Mouse (Mus musculus) forelimb bud, embryonic 11.5 days (tissue): ENCODE measurements at regions not wholly inside any gene's neighbourhood (a gene's known extent, or its start where the extent isn't known, plus 50 kb on each side); places are given as distances from the start of the nearest gene placed in this dataset.

Experiments used
- DNase-seq: peaks from one replicate; pipeline ENCODE4 v3.0.0-alpha.2; 2012; ENCODE audit warnings: low read depth, low spot score

GRCm38 (mm10) chr5:121078531-121078930, 68.6 kb upstream of the Rph3a start:
- DNase-seq, result peak; percentile 87

- DNase-seq, result no peak
Observed at GRCm38 (mm10) chr5:121076741-121077140, 66.8 kb upstream of the Rph3a start.

- peak; percentile 59 for DNase-seq
Observed at GRCm38 (mm10) chr5:121068821-121069220, 58.9 kb upstream of the Rph3a start.

GRCm38 (mm10) chr5:121064721-121065120, 54.8 kb upstream of the Rph3a start:
- no peak for DNase-seq

- DNase-seq, result no peak
Observed at GRCm38 (mm10) chr5:121062930-121063584, 53.2 kb upstream of the Rph3a start.

- DNase-seq, result no peak
Observed at GRCm38 (mm10) chr5:121061688-121062087, 51.8 kb upstream of the Rph3a start.
